Comparison of ENCODE assay signal across 11 mouse cellular contexts in the genomic region with DNA sequence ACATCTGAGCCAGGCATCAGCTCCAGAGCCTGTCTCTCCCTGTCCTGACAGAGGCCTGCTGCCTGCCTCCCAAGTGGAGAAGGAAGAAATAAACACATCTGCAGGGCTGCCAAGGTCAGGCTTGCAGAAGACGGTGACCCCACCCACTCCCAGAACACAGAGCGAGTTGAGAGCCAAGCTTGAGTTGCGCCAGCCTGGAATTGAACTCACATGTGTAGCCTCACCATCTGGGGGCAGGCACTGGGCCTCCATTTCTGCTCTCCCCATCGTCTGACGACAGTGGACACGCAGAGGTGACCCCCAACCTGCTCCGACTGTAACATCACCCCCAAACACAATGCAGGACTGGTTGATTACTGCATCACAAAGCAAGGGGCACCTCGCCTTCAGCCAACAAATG. TPM values are rescaled to one million over a fixed set of nuclear protein-coding genes. Genes with fewer than 3 reads are reported as not detected.
DNase-seq lines count a peak whose midpoint lies in the region; ATAC-seq lines count a peak whose summit lies in the region.
"Had no signal": no experiment of that assay in that cellular context is flagged by ENCODE, and none has a peak within 500 bp of the region (broad histone marks: within the 10 kb centered on the region; RNA-seq: fewer than 3 reads in every experiment).

No protein-coding gene starts in this region.

- H3K9me3 ChIP-seq in intestine, embryonic 16.5 days (ENCODE audit: control insufficient read depth, low read length) = peaks cover 5% of the 10 kb centered on the region; the same call in 1 of the 2 replicates
- H3K9me3 ChIP-seq in midbrain, embryonic 13.5 days = no peaks in the 10 kb centered on the region
- H3K9me3 ChIP-seq: hindbrain, embryonic 15.5 days; liver, embryonic 15.5 days; stomach, embryonic 15.5 days had no signal

- WGBS in intestine, embryonic 16.5 days = 53% methylated on average over 8 of the region's 8 CpGs
- 75% methylated on average over 8 of the region's 8 CpGs for WGBS in midbrain, embryonic 13.5 days

- peaks cover 18% of the 10 kb centered on the region for H3K4me1 ChIP-seq in intestine, embryonic 16.5 days (ENCODE audit: control insufficient read depth, insufficient read depth, low read length)
- peaks cover 72% of the 10 kb centered on the region for H3K4me1 ChIP-seq in midbrain, embryonic 13.5 days (replicated peaks)
- H3K4me1 ChIP-seq: liver, embryonic 15.5 days had no signal

- H3K4me3 ChIP-seq in intestine, embryonic 16.5 days (ENCODE audit: low read length) = no peak overlapping the region
- H3K4me3 ChIP-seq in midbrain, embryonic 13.5 days (replicated peaks) = no peak overlapping the region
- H3K4me3 ChIP-seq: hindbrain, embryonic 15.5 days; liver, embryonic 15.5 days; stomach, embryonic 15.5 days had no signal

- no peak overlapping the region for H3K9ac ChIP-seq in intestine, embryonic 16.5 days (ENCODE audit: low read depth, low read length)
- no peak overlapping the region for H3K9ac ChIP-seq in midbrain, embryonic 13.5 days (replicated peaks)
- H3K9ac ChIP-seq: hindbrain, embryonic 15.5 days; liver, embryonic 15.5 days; stomach, embryonic 15.5 days had no signal

- no peak overlapping the region for H3K27ac ChIP-seq in intestine, embryonic 16.5 days (ENCODE audit: low read length)
- H3K27ac ChIP-seq in midbrain, embryonic 13.5 days = no peak overlapping the region; the same call in 1 of the 2 replicates
- H3K27ac ChIP-seq: hindbrain, embryonic 15.5 days; liver, embryonic 15.5 days; stomach, embryonic 15.5 days had no signal

- peak; percentile 66 for DNase-seq in ovary, postnatal 36 days (ENCODE audit: low spot score)
- DNase-seq in ovary, postnatal 10 days (ENCODE audit: low spot score) = no peak
- DNase-seq in gastrocnemius, postnatal 10 days = peak; percentile 36
- peak; percentile 46 for DNase-seq in testis, postnatal 14 days (ENCODE audit: low spot score)
- DNase-seq in right cerebral cortex, postnatal 14 days = no peak
- no peak for DNase-seq in embryo, embryonic 11 days

- no peaks in the 10 kb centered on the region for H3K36me3 ChIP-seq in intestine, embryonic 16.5 days (ENCODE audit: control insufficient read depth, insufficient read depth, low read length)
- H3K36me3 ChIP-seq in midbrain, embryonic 13.5 days = no peaks in the 10 kb centered on the region
- H3K36me3 ChIP-seq: hindbrain, embryonic 15.5 days; liver, embryonic 15.5 days; stomach, embryonic 15.5 days had no signal

- H3K27me3 ChIP-seq in intestine, embryonic 16.5 days (replicated peaks; ENCODE audit: control insufficient read depth, insufficient read depth, low read length) = no peaks in the 10 kb centered on the region
- no peaks in the 10 kb centered on the region for H3K27me3 ChIP-seq in midbrain, embryonic 13.5 days
- H3K27me3 ChIP-seq: hindbrain, embryonic 15.5 days; liver, embryonic 15.5 days; stomach, embryonic 15.5 days had no signal

- H3K4me2 ChIP-seq in intestine, embryonic 16.5 days (ENCODE audit: low read depth, low read length) = no peak overlapping the region
- no peak overlapping the region for H3K4me2 ChIP-seq in midbrain, embryonic 13.5 days (replicated peaks)
- H3K4me2 ChIP-seq: hindbrain, embryonic 15.5 days; liver, embryonic 15.5 days; stomach, embryonic 15.5 days had no signal

- peak; percentile 47 for ATAC-seq in intestine, embryonic 16.5 days
- no peak for ATAC-seq in midbrain, embryonic 13.5 days

RNA-seq across cellular contexts. Expression of a gene that starts 12.4 kb away (rescaled TPM):
- total RNA-seq in gastrocnemius, postnatal 10 days (2021) = 10 to 100 TPM; 14.5 to 17.8 TPM
- polyA plus RNA-seq in intestine, embryonic 16.5 days (2015; fragmentation: Nextera tagmentation; extraction: Ambion mirVana) = 19.5 and 19.6 TPM in 2 replicates
- polyA plus RNA-seq in midbrain, embryonic 13.5 days (2015; fragmentation: Nextera tagmentation; extraction: Ambion mirVana) = 24.9 and 31.2 TPM in 2 replicates

Comparison
In these comparisons a context has a peak if more than half of its experiments do, and no peak if none do; other contexts are left out.
1. DNase-seq: peak in ovary, postnatal 36 days (single experiment), gastrocnemius, postnatal 10 days (single experiment) and testis, postnatal 14 days (single experiment); none in ovary, postnatal 10 days (single experiment), right cerebral cortex, postnatal 14 days (single experiment) and embryo, embryonic 11 days (single experiment).